Mouse (Mus musculus): ENCODE data around the gene Psenen.

Gene Psenen

DNA sequence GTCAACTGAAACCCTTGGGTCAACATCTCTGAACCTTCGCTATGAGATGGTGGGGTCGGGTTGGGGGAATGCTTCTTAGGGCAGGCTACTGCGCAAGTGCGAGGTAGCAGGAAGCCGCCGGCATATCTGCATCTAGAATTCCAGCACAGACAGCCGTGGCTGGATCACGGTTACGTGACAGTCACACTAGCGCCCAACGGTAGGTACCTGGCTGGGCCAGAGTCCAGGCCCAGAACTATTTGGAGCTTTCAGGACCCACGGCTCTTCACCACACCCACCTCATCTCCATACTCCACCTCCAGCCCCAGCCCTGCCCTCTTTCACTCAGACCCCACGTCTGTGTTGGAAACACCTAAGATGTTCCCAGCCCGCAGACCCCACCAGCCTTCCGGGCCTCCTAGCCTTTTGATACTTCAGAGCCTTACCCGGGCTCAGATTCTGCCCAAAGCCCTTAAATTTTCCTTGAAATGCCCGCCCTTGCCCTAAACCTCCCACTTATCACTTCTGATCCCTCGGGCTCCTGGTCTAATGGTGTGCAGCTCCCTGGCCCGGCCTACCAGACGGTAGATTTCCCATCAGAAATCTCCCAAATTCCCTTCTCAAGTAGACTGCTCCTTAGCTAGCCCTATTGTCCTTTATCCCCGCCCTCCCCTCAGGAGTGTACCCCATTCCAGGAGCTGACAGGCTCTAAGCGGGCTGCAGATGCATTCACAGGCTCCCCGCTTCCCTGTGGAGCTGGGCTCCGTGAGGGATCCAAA is 48.2 kb downstream of the Psenen start:
- no peak for DNase-seq (ENCODE audit: low read depth)
